Mouse (Mus musculus): ENCODE data around the gene Ryr2. TPM values are rescaled to one million over a fixed set of nuclear protein-coding genes. Genes with fewer than 3 reads are reported as not detected.
A peak's percentile ranks its signal among the peaks of the same experiment; 100 is the strongest.

Gene Ryr2
- total and polyA plus RNA-seq, 2 experiments = under 0.01 TPM; not detected in 1

- H3K36me3 ChIP-seq (ENCODE audit: control insufficient read depth, insufficient read depth, low read length) = no peaks in the 10 kb centered on the region
- H3K4me3 ChIP-seq (ENCODE audit: insufficient read depth, low read depth, low read length) = no peak overlapping the region
- 81% methylated on average over 10 of the region's 10 CpGs for WGBS
Observed at GRCm38 (mm10) chr13:11880503-11881227, 226.1 kb downstream of the Ryr2 start.

GRCm38 (mm10) chr13:11879037-11879436, 227.7 kb downstream of the Ryr2 start:
- WGBS = 78% methylated on average over 3 of the region's 3 CpGs
- no peak for TF ChIP-seq CTCF (IDR thresholded peaks at IDR 0.05; ENCODE audit: low read depth, low read length)
- TF ChIP-seq POLR2A (IDR thresholded peaks at IDR 0.05; ENCODE audit: extremely low read depth, insufficient read depth, low read length) = no peak
- DNase-seq (ENCODE audit: extremely low read depth, low read depth, low spot score) = no peak
- no peaks in the 10 kb centered on the region for H3K4me1 ChIP-seq (ENCODE audit: control insufficient read depth, insufficient read depth, low read length)
- H3K9ac ChIP-seq (ENCODE audit: low read depth, low read length) = no peak overlapping the region
- no peaks in the 10 kb centered on the region for H3K79me2 ChIP-seq (ENCODE audit: control insufficient read depth, insufficient read depth, low read length)
- H3K4me3 ChIP-seq (ENCODE audit: insufficient read depth, low read depth, low read length) = no peak overlapping the region
- no peaks in the 10 kb centered on the region for H3K36me3 ChIP-seq (ENCODE audit: control insufficient read depth, insufficient read depth, low read length)
- H3K27ac ChIP-seq (replicated peaks; ENCODE audit: insufficient read depth, low read depth, low read length) = no peak overlapping the region
- no peaks in the 10 kb centered on the region for H3K27me3 ChIP-seq (ENCODE audit: control insufficient read depth, insufficient read depth, low read length)

More at GRCm38 (mm10) chr13:11880503-11881227, 226.1 kb downstream of the Ryr2 start:
- no peaks in the 10 kb centered on the region for H3K27me3 ChIP-seq (ENCODE audit: control insufficient read depth, insufficient read depth, low read length)
- H3K79me2 ChIP-seq (ENCODE audit: control insufficient read depth, insufficient read depth, low read length) = no peaks in the 10 kb centered on the region
- H3K4me1 ChIP-seq (ENCODE audit: control insufficient read depth, insufficient read depth, low read length) = no peaks in the 10 kb centered on the region
- no peak overlapping the region for H3K27ac ChIP-seq (replicated peaks; ENCODE audit: insufficient read depth, low read depth, low read length)
- DNase-seq (ENCODE audit: extremely low read depth, low read depth, low spot score) = no peak
- no peak overlapping the region for H3K9ac ChIP-seq (ENCODE audit: low read depth, low read length)
- no peak for TF ChIP-seq CTCF (IDR thresholded peaks at IDR 0.05; ENCODE audit: low read depth, low read length)
- no peak for TF ChIP-seq POLR2A (IDR thresholded peaks at IDR 0.05; ENCODE audit: extremely low read depth, insufficient read depth, low read length)

- TF ChIP-seq POLR2A (IDR thresholded peaks at IDR 0.05; ENCODE audit: extremely low read depth, insufficient read depth, low read length) (no peak), CTCF (IDR thresholded peaks at IDR 0.05; ENCODE audit: low read depth, low read length) (peak; percentile 22; the same call in 1 of the 2 replicates)
- no peaks in the 10 kb centered on the region for H3K79me2 ChIP-seq (ENCODE audit: control insufficient read depth, insufficient read depth, low read length)
- 3% methylated on average over 1 of the region's 1 CpGs for whole genome bisulfite sequencing
- H3K9ac ChIP-seq (ENCODE audit: low read depth, low read length) = no peak overlapping the region
- no peak overlapping the region for H3K27ac ChIP-seq (replicated peaks; ENCODE audit: insufficient read depth, low read depth, low read length)
- H3K27me3 ChIP-seq (ENCODE audit: control insufficient read depth, insufficient read depth, low read length) = no peaks in the 10 kb centered on the region
- no peaks in the 10 kb centered on the region for H3K36me3 ChIP-seq (ENCODE audit: control insufficient read depth, insufficient read depth, low read length)
- no peak for DNase-seq (ENCODE audit: extremely low read depth, low read depth, low spot score)
- H3K4me1 ChIP-seq (ENCODE audit: control insufficient read depth, insufficient read depth, low read length) = no peaks in the 10 kb centered on the region
- H3K4me3 ChIP-seq (ENCODE audit: insufficient read depth, low read depth, low read length) = no peak overlapping the region
Observed at GRCm38 (mm10) chr13:11874852-11875251, 231.9 kb downstream of the Ryr2 start.

- H3K27me3 ChIP-seq (ENCODE audit: control insufficient read depth, insufficient read depth, low read length) = no peaks in the 10 kb centered on the region
- DNase-seq (ENCODE audit: extremely low read depth, low read depth, low spot score) = no peak
- WGBS = 64% methylated on average over 1 of the region's 1 CpGs
- no peak overlapping the region for H3K27ac ChIP-seq (replicated peaks; ENCODE audit: insufficient read depth, low read depth, low read length)
- H3K36me3 ChIP-seq (ENCODE audit: control insufficient read depth, insufficient read depth, low read length) = no peaks in the 10 kb centered on the region
- TF ChIP-seq POLR2A (IDR thresholded peaks at IDR 0.05; ENCODE audit: extremely low read depth, insufficient read depth, low read length) (no peak), CTCF (IDR thresholded peaks at IDR 0.05; ENCODE audit: low read depth, low read length) (no peak)
- H3K9ac ChIP-seq (ENCODE audit: low read depth, low read length) = no peak overlapping the region
- H3K79me2 ChIP-seq (ENCODE audit: control insufficient read depth, insufficient read depth, low read length) = no peaks in the 10 kb centered on the region
- H3K4me3 ChIP-seq (ENCODE audit: insufficient read depth, low read depth, low read length) = no peak overlapping the region
- H3K4me1 ChIP-seq (ENCODE audit: control insufficient read depth, insufficient read depth, low read length) = no peaks in the 10 kb centered on the region
Observed at GRCm38 (mm10) chr13:11869971-11870370, 236.8 kb downstream of the Ryr2 start.

GRCm38 (mm10) chr13:11869486-11869885, 237.3 kb downstream of the Ryr2 start:
- Histone ChIP-seq H3K4me3 (ENCODE audit: insufficient read depth, low read depth, low read length) (no peak overlapping the region), H3K79me2 (ENCODE audit: control insufficient read depth, insufficient read depth, low read length) (no peaks in the 10 kb centered on the region), H3K4me1 (ENCODE audit: control insufficient read depth, insufficient read depth, low read length) (no peaks in the 10 kb centered on the region), H3K27me3 (ENCODE audit: control insufficient read depth, insufficient read depth, low read length) (no peaks in the 10 kb centered on the region), H3K27ac (replicated peaks; ENCODE audit: insufficient read depth, low read depth, low read length) (no peak overlapping the region), H3K36me3 (ENCODE audit: control insufficient read depth, insufficient read depth, low read length) (no peaks in the 10 kb centered on the region), H3K9ac (ENCODE audit: low read depth, low read length) (no peak overlapping the region)
- no peak for DNase-seq (ENCODE audit: extremely low read depth, low read depth, low spot score)
- 71% methylated on average over 2 of the region's 2 CpGs for WGBS
- TF ChIP-seq POLR2A (IDR thresholded peaks at IDR 0.05; ENCODE audit: extremely low read depth, insufficient read depth, low read length) = no peak
- no peak for TF ChIP-seq CTCF (IDR thresholded peaks at IDR 0.05; ENCODE audit: low read depth, low read length)

GRCm38 (mm10) chr13:11868979-11869378, 237.8 kb downstream of the Ryr2 start:
- no peak for TF ChIP-seq CTCF (IDR thresholded peaks at IDR 0.05; ENCODE audit: low read depth, low read length)
- TF ChIP-seq POLR2A (IDR thresholded peaks at IDR 0.05; ENCODE audit: extremely low read depth, insufficient read depth, low read length) = no peak
- Histone ChIP-seq H3K4me3 (ENCODE audit: insufficient read depth, low read depth, low read length) (no peak overlapping the region), H3K4me1 (ENCODE audit: control insufficient read depth, insufficient read depth, low read length) (no peaks in the 10 kb centered on the region), H3K36me3 (ENCODE audit: control insufficient read depth, insufficient read depth, low read length) (no peaks in the 10 kb centered on the region), H3K27me3 (ENCODE audit: control insufficient read depth, insufficient read depth, low read length) (no peaks in the 10 kb centered on the region), H3K9ac (ENCODE audit: low read depth, low read length) (no peak overlapping the region), H3K79me2 (ENCODE audit: control insufficient read depth, insufficient read depth, low read length) (no peaks in the 10 kb centered on the region), H3K27ac (replicated peaks; ENCODE audit: insufficient read depth, low read depth, low read length) (no peak overlapping the region)
- 84% methylated on average over 2 of the region's 2 CpGs for WGBS
- no peak for DNase-seq (ENCODE audit: extremely low read depth, low read depth, low spot score)
